Mouse (Mus musculus): Measurements from ENCODE around the gene Csrnp1.
"Not testable (repeated sequence)": the region's sequence is repeated elsewhere in the genome, so short reads cannot be mapped to it uniquely, and the experiment has no call there.

The Csrnp1 gene

GRCm38 (mm10) chr9:119984536-119985011 is at the start of gene Csrnp1:
TSS of gene Csrnp1 (minus strand) at chr9:119984658.
- DNase-seq (ENCODE audit: extremely low spot score) = peak; percentile 80

- DNase-seq (ENCODE audit: extremely low spot score) = no peak
These were observed 48.3 kb upstream of the Csrnp1 start for GRCm38 (mm10) chr9:120032710-120033109.

- DNase-seq (ENCODE audit: extremely low spot score) = no peak
These were observed 46.0 kb upstream of the Csrnp1 start for GRCm38 (mm10) chr9:120030421-120030820.

- DNase-seq (ENCODE audit: extremely low spot score) = no peak
These were observed 45.4 kb upstream of the Csrnp1 start for GRCm38 (mm10) chr9:120029880-120030279.

GRCm38 (mm10) chr9:120027401-120028151 is 43.1 kb upstream of the Csrnp1 start:
- DNase-seq (ENCODE audit: extremely low spot score) = peak; percentile 61

GRCm38 (mm10) chr9:120024625-120025024 is 40.2 kb upstream of the Csrnp1 start:
- DNase-seq (ENCODE audit: extremely low spot score) = no peak

GRCm38 (mm10) chr9:120024171-120024570 is 39.7 kb upstream of the Csrnp1 start:
- DNase-seq (ENCODE audit: extremely low spot score) = no peak

- no peak for DNase-seq (ENCODE audit: extremely low spot score)
These were observed 38.8 kb upstream of the Csrnp1 start, which contains the start of gene Xirp1 for GRCm38 (mm10) chr9:120023086-120023811. TSS of gene Xirp1 (minus strand) at chr9:120023598.

- DNase-seq (ENCODE audit: extremely low spot score) = no peak
These were observed 36.7 kb upstream of the Csrnp1 start for GRCm38 (mm10) chr9:120021164-120021563.

GRCm38 (mm10) chr9:120020285-120020890 is 35.9 kb upstream of the Csrnp1 start:
- DNase-seq (ENCODE audit: extremely low spot score) = peak; percentile 69

- DNase-seq (ENCODE audit: extremely low spot score) = no peak
These were observed 32.5 kb upstream of the Csrnp1 start for GRCm38 (mm10) chr9:120016956-120017355.

- DNase-seq (ENCODE audit: extremely low spot score) = no peak
These were observed 30.4 kb upstream of the Csrnp1 start for GRCm38 (mm10) chr9:120014828-120015227.

GRCm38 (mm10) chr9:120013251-120013820 is 28.9 kb upstream of the Csrnp1 start:
- DNase-seq (ENCODE audit: extremely low spot score) = no peak

- no peak for DNase-seq (ENCODE audit: extremely low spot score)
These were observed 28.3 kb upstream of the Csrnp1 start for GRCm38 (mm10) chr9:120012781-120013180.

GRCm38 (mm10) chr9:120012161-120012560 is 27.7 kb upstream of the Csrnp1 start:
- DNase-seq (ENCODE audit: extremely low spot score) = not testable (repeated sequence)

- DNase-seq (ENCODE audit: extremely low spot score) = no peak
These were observed 27.1 kb upstream of the Csrnp1 start for GRCm38 (mm10) chr9:120011533-120011932.

GRCm38 (mm10) chr9:120010781-120011511 is 26.5 kb upstream of the Csrnp1 start:
- peak; percentile 92 for DNase-seq (ENCODE audit: extremely low spot score)

GRCm38 (mm10) chr9:120009871-120010270 is 25.4 kb upstream of the Csrnp1 start:
- DNase-seq (ENCODE audit: extremely low spot score) = no peak

- no peak for DNase-seq (ENCODE audit: extremely low spot score)
These were observed 24.9 kb upstream of the Csrnp1 start for GRCm38 (mm10) chr9:120009226-120009841.

- DNase-seq (ENCODE audit: extremely low spot score) = no peak
These were observed 23.4 kb upstream of the Csrnp1 start for GRCm38 (mm10) chr9:120007833-120008232.

- DNase-seq (ENCODE audit: extremely low spot score) = no peak
These were observed 21.5 kb upstream of the Csrnp1 start for GRCm38 (mm10) chr9:120005936-120006335.

Data from embryo, embryonic 9.5 days (tissue).